Mouse (Mus musculus): Measurements from ENCODE around the gene Med26. TPM values are rescaled to one million over a fixed set of nuclear protein-coding genes. Genes with fewer than 3 reads are reported as not detected.

Gene Med26
- 10 to 100 TPM in 3 of 26 experiments, 1 to 10 TPM in 23; 2.9 to 10.7 (median 7.1) TPM for total RNA-seq (2018; cell fraction: chromatin; rRNA removed)
- 1 to 10 TPM; 2.6 to 9.8 (median 7.4) TPM for total RNA-seq (2018; cell fraction: cytosol; rRNA removed)
- total RNA-seq (2018; cell fraction: nucleus; rRNA removed): 1 to 10 TPM; 3.3 to 9.9 (median 7.1) TPM
- 4.4 to 5.6 TPM (median 4.6 TPM) in 3 replicates for polyA plus RNA-seq (2018)

DNA sequence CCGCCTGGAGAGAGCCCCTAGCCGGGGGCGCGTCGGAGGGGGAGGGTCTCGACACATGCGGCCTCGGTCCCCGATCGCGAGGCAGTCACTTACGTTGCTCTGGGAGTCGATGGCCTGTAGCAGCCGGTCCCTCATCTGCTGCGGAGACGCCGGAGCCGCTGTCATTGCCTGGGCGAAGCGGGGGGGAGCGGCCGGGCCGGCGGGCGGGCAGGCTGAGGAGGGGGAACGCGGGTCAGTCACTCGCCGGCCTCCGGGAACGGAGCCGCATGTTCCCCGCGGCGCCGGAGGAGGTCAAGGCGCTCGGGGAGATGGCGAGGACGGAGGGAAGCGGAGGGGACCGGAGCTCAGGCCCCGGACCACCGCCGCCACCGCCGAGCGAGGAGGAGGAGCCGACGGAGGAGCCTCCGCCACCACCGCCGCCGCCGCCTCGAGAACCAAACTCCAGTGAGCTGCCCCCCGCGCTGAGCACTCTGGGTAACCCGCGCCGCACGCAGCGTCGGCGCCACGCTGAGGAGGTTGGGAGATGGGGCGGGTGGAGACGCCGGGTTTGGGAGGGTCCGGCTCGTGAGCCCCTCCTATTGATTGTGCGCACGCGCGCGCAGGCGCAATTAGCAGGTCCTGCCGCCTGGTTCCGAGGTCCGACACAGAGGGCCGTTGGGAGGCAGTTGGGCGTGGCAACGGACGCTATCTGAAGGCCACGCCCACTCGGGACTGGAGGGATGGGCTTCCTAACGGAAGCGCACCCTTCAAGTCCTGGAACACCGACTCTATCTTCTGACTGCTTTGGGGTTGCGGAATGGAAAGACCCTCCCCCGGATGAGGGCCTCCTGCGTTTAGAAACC, at the start of gene Med26:
Gene Med26 (minus strand): TSS at position 469 of the 842 bp plus-strand sequence.
- Histone ChIP-seq H3K4me3 (ENCODE audit: inconsistent target) (peak within 1 kb of the TSS; percentile 87), H3K36me3 (ENCODE audit: inconsistent target) (no peaks in the 10 kb centered on the region), H3K79me2 (ENCODE audit: inconsistent target) (peaks cover 66% of the 10 kb centered on the region), H3K27ac (peak within 1 kb of the TSS; percentile 69)
- WGBS (ENCODE audit: missing documents): under 1% methylated on average over 68 of the region's 92 CpGs

DNA sequence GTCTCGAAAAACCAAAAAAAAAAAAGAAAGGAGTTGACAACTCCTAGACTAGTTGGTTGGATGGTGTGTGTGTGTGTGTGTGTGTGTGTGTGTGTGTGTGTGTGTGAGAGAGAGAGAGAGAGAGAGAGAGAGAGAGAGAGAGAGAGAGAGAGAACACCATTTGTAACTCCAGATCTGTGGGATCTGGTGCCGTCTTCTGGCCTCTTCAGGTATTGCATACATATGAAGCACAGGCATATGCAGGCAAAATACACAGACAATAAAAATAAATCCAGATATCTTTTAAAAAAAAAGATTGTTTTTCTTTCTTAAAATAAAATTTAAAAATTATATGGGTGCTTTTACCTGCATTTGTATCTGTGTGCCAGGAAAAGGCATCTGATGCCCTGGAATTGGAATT, 42.1 kb upstream of the Med26 start:
- Histone ChIP-seq H3K79me2 (ENCODE audit: inconsistent target) (no peaks in the 10 kb centered on the region), H3K36me3 (ENCODE audit: inconsistent target) (no peaks in the 10 kb centered on the region), H3K4me3 (ENCODE audit: inconsistent target) (no peak overlapping the region), H3K27ac (no peak overlapping the region)
- 60% methylated on average over 1 of the region's 2 CpGs for WGBS (ENCODE audit: missing documents)

DNA sequence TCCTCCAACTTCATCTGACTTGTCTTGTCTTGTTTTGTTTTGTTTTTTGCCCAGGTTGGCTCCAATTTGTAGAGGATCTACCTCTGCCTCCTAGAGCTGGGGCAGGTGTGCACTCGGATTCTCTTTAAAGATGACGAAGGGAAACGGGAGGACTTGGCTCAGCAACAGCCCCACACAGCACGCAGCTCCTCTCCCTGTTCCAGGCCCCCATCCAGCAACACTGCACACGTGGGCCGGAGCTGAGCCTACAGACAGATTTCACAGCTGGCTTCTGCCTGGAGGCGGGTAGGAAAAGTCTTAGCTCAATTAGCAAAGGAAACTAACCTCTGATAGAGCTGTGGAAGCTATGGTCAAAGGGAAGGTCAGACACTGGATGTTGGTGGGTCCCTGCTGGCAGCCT, 41.2 kb upstream of the Med26 start:
- Histone ChIP-seq H3K4me3 (ENCODE audit: inconsistent target) (no peak overlapping the region), H3K36me3 (ENCODE audit: inconsistent target) (no peaks in the 10 kb centered on the region), H3K79me2 (ENCODE audit: inconsistent target) (no peaks in the 10 kb centered on the region), H3K27ac (no peak overlapping the region)
- 98% methylated on average over 7 of the region's 7 CpGs for WGBS (ENCODE audit: missing documents)

DNA sequence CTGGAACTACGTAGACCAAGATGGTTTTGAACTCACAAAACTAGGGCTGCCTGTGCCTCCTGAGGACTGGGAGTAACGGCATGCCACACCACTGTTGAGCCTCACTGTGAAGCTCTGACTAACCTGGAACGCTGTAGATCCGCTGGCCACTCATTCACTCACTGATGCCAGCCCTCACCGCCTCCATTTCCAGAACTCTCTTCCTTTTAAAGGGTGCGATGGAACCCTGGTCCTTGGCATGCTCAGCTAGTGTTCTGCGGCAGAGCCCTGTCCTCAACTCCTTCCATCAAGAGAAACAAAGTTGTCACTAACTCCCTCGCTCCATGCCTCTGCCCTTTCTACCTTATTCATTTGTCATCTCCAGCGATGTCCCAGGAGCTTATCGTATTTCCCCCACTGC, 40.8 kb upstream of the Med26 start:
- Histone ChIP-seq H3K36me3 (ENCODE audit: inconsistent target) (no peaks in the 10 kb centered on the region), H3K79me2 (ENCODE audit: inconsistent target) (no peaks in the 10 kb centered on the region), H3K4me3 (ENCODE audit: inconsistent target) (no peak overlapping the region), H3K27ac (no peak overlapping the region)
- 93% methylated on average over 10 of the region's 10 CpGs for WGBS (ENCODE audit: missing documents)

DNA sequence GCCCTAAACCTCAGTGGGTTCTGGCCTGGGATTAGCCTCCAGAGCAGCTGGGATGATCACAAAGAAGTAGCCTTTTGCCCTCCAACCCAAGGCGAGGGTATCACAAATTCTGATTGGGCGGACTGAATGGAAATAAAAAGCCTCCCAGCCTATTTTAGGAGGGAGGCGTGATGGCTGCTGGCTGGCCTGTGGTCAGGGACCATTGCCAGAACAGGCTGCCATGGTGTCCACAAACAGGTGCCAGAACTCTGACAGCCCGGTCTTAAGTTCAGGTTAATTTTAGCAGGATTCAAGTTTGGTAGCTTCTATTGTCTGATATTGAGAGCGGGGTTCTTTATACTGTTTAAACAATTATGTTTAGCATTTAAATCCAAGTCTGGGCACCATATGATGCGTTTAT, 39.7 kb upstream of the Med26 start:
- Histone ChIP-seq H3K36me3 (ENCODE audit: inconsistent target) (no peaks in the 10 kb centered on the region), H3K79me2 (ENCODE audit: inconsistent target) (no peaks in the 10 kb centered on the region), H3K4me3 (ENCODE audit: inconsistent target) (no peak overlapping the region), H3K27ac (no peak overlapping the region)
- WGBS (ENCODE audit: missing documents): 68% methylated on average over 6 of the region's 6 CpGs

DNA sequence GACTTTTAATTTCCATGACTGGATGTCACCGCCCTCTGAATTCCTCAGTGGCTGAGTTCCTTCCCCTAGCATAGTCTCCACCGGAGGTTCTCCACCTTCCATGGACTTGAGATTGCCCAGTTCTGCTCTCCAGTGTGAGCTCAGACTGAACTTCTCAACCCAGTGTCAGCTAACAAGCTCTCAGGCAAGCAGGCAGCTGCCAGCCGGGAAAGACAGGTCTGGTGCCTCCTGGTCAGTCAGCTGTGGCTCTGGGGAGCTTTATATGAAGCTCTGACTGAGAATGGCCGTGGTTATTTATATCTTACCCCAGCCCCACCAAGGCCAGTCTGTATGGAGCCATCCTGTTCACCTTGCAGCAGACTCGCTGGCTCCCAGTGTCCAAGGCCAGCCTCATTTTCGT, 36.3 kb upstream of the Med26 start:
- Histone ChIP-seq H3K27ac (no peak overlapping the region), H3K4me3 (ENCODE audit: inconsistent target) (no peak overlapping the region), H3K36me3 (ENCODE audit: inconsistent target) (no peaks in the 10 kb centered on the region), H3K79me2 (ENCODE audit: inconsistent target) (no peaks in the 10 kb centered on the region)
- WGBS (ENCODE audit: missing documents): 80% methylated on average over 6 of the region's 6 CpGs

DNA sequence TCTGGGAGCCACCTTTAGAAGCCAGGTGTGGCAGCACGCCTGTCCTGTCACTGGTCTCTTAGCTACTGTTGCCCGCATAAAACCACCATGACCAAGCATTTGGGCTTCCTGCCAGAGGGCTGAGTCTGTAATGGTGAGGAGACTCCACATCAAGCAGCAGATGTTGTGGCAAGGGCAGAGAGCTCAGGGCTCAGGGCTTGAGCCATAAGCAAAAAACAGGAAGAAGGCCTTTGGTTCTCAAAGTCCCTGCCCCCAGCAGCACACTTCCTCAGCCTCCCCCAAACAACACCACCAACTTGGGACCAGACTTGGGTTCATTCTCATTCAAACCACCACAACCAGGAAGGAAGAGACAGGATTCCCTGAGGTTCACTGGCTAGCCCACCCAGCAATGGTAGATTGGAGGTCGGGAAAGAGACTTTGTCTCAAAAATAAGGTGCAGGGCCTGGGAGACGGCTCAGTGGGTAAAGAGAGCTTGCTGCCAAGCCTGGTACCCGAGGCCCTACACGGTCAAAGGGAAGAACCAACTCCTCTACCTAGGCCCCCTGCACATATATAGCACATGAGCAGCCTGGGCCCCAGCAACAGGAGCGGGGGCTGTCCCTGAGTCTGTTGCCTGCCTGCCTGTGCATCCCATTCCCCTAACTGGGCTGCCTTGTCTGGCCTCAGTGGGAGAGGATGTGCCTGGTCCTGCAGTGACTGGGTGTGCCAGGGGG, 35.1 kb upstream of the Med26 start:
- Histone ChIP-seq H3K27ac (peak overlapping the region; percentile 75), H3K79me2 (ENCODE audit: inconsistent target) (no peaks in the 10 kb centered on the region), H3K4me3 (ENCODE audit: inconsistent target) (no peak overlapping the region), H3K36me3 (ENCODE audit: inconsistent target) (no peaks in the 10 kb centered on the region)
- 13% methylated on average over 7 of the region's 7 CpGs for WGBS (ENCODE audit: missing documents)

DNA sequence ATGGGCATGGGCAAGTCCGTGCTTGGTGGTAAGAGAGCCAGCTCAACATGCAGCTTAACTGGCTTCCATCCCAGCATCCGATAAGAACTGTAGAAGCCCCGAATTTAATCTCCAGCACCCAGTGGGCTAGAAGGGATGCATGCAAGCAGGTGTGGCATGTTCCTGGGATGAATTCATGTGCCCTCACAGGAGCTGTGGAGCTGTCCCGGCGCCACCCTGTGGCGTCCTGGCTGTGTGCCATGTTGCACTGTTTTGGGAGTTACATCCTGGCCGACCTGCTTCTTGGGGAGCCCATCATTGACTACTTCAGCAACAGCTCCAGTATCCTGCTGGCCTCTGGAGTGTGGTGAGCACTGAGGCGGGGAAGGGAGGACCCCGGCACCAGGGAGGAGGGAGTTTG, 31.3 kb upstream of the Med26 start:
- H3K4me3 ChIP-seq (ENCODE audit: inconsistent target): no peak overlapping the region
- no peaks in the 10 kb centered on the region for H3K36me3 ChIP-seq (ENCODE audit: inconsistent target)
- no peaks in the 10 kb centered on the region for H3K79me2 ChIP-seq (ENCODE audit: inconsistent target)
- 86% methylated on average over 9 of the region's 9 CpGs for WGBS (ENCODE audit: missing documents)
- no peak overlapping the region for H3K27ac ChIP-seq

DNA sequence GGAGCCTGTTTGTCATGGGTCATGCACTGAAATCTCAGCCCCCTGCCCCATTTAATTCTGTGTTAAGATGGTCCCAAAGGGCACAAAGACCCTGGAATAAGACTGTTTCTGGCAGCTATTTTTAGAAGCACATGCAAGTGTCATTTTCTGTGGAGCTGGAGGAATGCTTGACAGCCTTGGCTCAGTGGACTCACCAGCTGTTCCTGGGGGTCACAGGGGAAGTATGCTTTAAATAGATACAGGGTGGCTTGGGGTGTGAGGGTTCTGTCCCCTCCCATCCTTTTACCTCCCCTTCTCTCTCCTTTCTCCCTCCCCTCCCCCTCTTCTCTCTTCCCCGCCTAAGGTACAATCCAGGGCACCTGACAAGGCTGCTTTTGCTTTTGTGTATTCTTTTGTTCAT, 29.9 kb upstream of the Med26 start:
- Histone ChIP-seq H3K36me3 (ENCODE audit: inconsistent target) (no peaks in the 10 kb centered on the region), H3K79me2 (ENCODE audit: inconsistent target) (no peaks in the 10 kb centered on the region), H3K27ac (no peak overlapping the region), H3K4me3 (ENCODE audit: inconsistent target) (no peak overlapping the region)
- 100% methylated on average over 1 of the region's 1 CpGs for WGBS (ENCODE audit: missing documents)

DNA sequence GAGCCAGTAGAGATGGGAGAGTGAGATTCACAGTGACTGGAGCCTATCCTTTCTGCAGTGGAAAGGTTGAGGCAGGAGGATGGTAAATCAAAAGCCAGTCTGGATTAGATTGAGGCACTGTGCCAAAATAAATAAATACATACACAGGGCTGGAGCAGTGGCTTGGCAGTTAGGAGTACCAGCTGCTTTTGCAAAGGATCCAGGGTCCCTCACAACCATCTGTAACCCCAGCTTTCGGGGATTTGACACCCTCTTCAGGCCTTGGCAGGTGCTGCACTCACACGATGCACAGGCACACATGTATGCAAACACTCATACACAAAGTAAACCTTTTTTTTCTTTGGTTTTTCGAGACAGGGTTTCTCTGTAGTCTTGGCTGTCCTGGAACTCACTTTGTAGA, 29.2 kb upstream of the Med26 start:
- no peak overlapping the region for H3K4me3 ChIP-seq (ENCODE audit: inconsistent target)
- WGBS (ENCODE audit: missing documents): 100% methylated on average over 3 of the region's 3 CpGs
- H3K79me2 ChIP-seq (ENCODE audit: inconsistent target): no peaks in the 10 kb centered on the region

DNA sequence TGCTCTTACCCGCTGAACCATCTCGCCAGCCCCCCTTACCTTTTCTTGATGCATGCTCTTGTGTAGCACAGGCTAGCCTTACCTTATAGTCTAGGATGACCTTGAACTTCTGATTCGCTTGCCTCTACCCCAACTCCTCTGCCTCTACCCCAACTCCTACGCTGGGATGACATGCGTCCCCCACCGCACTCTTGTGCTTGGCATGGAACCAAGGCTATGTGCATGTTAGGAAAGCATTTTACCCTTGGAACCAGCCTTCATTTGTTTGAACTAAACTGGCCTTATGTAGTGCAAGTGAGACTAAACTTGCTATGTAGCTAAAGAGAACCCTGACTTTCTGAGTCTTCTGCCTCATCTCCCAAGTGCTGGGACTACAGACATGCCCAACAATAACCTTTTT, 27.8 kb upstream of the Med26 start:
- 98% methylated on average over 6 of the region's 6 CpGs for WGBS (ENCODE audit: missing documents)
- Histone ChIP-seq H3K27ac (no peak overlapping the region), H3K79me2 (ENCODE audit: inconsistent target) (no peaks in the 10 kb centered on the region), H3K4me3 (ENCODE audit: inconsistent target) (no peak overlapping the region), H3K36me3 (ENCODE audit: inconsistent target) (no peaks in the 10 kb centered on the region)

More for the DNA sequence above, 29.2 kb upstream of the Med26 start:
- H3K36me3 ChIP-seq (ENCODE audit: inconsistent target): no peaks in the 10 kb centered on the region
- H3K27ac ChIP-seq: no peak overlapping the region

DNA sequence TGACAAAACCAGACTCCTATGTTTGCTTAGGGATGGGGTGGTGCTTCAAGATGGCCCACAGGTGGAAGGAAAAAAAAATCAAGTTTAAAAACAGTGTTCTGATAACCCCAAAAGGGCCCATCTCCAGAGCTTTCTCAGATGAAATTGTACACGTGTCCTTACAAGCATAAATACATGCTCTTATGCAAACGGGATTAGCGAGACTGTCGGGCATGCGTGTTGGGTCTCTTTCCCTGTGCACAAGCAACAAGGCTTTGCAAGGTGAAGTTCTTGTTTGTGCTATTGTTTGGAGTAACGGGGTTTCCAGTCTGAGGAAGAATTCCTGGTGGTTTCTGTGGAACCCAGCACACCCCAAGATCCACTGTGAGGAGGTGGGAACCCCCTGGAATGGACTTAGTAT, 25.4 kb upstream of the Med26 start:
- H3K79me2 ChIP-seq (ENCODE audit: inconsistent target): peaks cover 21% of the 10 kb centered on the region
- no peak overlapping the region for H3K4me3 ChIP-seq (ENCODE audit: inconsistent target)
- H3K27ac ChIP-seq: no peak overlapping the region
- H3K36me3 ChIP-seq (ENCODE audit: inconsistent target): peaks cover 7% of the 10 kb centered on the region; the same call in 1 of the 2 replicates
- 95% methylated on average over 6 of the region's 6 CpGs for WGBS (ENCODE audit: missing documents)

DNA sequence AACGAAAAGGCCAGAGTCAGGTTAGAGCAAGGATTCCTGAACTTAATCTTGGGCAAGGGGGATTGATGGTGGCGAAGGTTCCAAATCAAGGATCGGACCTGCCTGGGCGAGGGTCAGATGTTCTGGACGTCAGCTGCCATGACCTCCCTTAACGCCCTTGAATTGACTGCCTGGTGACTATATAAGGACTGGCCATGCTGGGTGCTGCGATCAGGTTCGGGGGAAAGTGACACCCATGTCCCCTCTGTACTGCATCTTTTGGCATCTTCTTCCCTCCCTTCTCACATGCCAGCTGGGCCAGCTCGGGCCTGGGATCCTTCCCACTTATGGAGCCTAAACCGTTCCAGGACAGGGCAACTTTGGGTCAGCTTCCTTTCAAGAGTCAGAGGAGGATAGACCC, 24.4 kb upstream of the Med26 start:
- 41% methylated on average over 10 of the region's 10 CpGs for WGBS (ENCODE audit: missing documents)
- peaks cover 27% of the 10 kb centered on the region for H3K79me2 ChIP-seq (ENCODE audit: inconsistent target)
- peak overlapping the region; percentile 79 for H3K4me3 ChIP-seq (ENCODE audit: inconsistent target)
- peaks cover 17% of the 10 kb centered on the region; the same call in 1 of the 2 replicates for H3K36me3 ChIP-seq (ENCODE audit: inconsistent target)
- H3K27ac ChIP-seq: no peak overlapping the region

DNA sequence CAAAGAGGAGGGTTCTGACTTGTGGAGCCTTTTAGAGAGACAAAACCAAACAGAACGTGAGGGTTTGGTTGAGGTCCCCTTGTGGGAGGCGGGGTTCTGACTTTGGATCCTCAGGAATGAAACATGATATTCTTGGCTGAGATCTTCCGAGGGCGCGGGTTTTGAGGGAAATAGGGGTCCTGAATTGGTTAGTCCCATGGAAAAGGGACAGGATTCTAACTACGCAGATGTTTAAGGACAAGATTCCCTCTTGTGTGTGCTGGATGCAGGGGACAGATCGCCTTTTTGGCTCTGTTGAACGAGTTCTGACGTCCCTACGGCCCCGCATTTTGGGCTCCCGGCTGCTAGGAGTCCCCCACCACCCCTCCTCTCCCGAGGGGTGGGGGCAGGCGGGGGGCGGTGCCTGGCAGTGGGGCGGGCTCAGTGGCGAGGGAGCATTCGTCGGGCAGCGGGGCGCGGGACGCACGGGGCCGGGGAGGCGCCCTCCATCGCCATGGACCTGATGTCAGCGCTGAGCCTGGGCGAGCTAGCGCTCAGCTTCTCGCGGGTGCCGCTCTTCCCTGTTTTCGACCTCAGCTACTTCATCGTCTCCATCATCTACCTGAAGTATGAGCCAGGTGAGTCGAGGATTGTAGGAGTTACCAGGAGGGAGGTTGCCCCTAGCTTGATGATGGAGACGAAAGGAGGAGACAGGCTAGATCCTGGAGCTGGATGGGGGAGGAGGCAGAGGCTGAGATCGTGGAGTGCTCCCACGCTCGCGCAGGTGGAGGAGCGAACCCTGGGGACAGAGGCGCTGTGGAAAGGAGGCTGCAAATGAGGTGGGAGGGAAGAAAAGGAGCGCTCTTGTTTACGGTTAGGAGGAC, 23.8 kb upstream of the Med26 start, which contains the start of gene Tmem38a:
Gene Tmem38a (plus strand): TSS at position 445 of the 863 bp plus-strand sequence.
- peaks cover 27% of the 10 kb centered on the region for H3K79me2 ChIP-seq (ENCODE audit: inconsistent target)
- H3K27ac ChIP-seq: peak within 1 kb of the TSS; percentile 76
- WGBS (ENCODE audit: missing documents): under 1% methylated on average over 45 of the region's 45 CpGs
- peak within 1 kb of the TSS; percentile 79 for H3K4me3 ChIP-seq (ENCODE audit: inconsistent target)
- peaks cover 23% of the 10 kb centered on the region; the same call in 1 of the 2 replicates for H3K36me3 ChIP-seq (ENCODE audit: inconsistent target)
